Mouse (Mus musculus) urinary bladder, postnatal 25 days (tissue): Measurements from ENCODE around the gene Tex26.

ENCODE experiments used
- DNase-seq: peaks from one replicate; pipeline ENCODE4 v3.0.0; 2022; ENCODE audit warnings: low spot score

The Tex26 gene

DNA sequence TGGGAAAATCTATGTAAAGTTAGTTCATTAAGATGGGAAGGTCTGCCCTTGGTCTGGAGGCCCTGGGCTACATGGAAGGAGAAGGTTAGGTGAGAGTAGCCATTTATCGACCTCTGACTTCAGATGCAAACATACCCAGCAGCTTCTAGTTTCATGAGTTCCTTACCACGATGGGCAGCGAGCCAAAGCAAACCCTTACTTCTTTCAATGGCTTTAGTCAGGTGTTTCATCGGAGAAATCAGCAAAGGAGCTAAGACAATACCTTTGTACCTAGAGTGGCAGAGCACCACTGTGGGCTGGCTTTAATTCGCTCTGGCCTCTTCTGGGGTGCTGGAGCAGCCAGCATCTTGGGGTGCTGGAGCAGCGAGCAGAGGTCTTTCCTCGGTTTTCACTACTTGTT is 5.8 kb upstream of the Tex26 start:
- peak; percentile 63 for DNase-seq

DNA sequence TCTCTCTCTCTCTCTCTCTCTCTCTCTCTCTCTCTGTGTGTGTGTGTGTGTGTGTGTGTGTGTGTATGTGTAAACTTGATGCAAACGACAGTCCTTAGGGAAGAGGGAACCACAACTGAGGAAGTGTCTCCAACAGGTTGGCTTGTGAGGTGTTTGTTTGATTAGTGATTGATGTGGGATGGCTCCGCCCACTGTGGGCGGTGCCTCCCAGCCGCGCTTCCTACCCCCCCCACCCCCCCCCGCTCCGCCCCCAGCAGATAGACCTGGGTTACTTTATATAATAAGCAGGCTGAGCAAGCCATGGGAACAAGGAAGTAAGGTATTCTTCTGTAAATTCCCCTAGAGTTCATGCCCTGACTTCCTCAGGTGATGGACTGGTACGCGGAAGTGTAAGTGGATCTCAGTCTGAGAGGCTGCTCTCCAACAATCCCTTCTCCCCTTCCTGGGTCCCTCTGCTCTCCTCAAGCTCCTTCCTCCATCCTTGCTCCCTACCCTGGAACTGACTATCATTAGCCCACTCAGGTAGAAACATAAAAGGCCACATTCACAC is 5.2 kb upstream of the Tex26 start:
- no peak for DNase-seq

DNA sequence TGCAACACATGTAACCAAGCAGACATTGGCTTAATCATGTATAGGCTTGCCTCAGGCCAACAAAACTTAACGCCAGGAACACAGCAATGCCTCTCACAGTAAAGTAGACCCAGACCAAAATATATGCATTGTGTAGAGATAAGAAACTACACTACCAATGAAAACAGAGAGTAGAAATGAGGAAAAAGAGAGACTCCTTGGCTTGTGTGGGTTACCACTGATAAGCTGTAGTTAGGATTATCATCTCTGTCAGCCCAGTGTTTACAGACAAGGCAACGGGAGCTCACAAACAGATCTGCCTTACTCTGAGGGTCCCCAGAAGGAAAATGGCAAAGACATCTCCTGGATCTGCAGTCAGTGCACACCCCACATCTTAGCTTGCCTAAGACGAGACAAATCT is 2.9 kb upstream of the Tex26 start:
- no peak for DNase-seq

DNA sequence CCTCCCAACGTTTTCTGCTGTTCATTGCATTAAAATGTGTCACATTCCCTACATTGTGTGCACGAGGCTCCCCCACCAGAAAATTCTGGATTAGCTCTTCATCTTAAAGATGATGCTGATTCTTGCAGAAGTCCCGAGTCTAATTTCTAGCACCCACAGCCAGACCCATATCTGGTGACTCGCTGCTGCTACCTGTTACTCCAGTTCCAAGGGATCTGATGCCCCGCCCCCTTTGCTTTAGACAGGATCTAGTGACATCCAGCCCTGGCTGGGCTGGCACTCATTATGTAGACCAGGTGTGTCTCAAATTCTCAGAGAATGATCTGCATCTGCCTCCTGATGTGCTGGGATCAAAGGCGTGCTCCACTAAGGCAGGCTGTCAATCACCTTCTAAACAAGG is 2.3 kb upstream of the Tex26 start:
- no peak for DNase-seq

DNA sequence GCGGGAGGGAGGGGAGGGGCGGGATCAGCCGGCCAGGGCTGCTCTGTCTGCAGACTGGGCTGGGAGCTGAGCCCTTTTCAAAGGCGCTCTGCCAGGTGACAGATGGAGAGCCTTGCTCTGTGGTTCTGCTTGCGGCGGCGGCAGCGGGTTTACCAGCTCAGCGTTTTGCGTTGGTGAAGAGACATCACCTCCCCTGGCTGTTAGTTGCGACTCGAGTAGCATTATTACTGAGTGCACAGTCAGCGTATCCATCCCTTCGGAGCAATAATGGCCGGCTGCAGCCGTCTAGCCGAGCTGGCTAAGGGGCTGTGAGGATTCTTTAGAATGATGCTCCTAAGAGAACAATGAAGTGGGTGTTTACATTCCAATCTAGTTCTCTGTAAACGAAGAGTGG is 717 bp downstream of the Tex26 start:
- DNase-seq, result peak; percentile 32

DNA sequence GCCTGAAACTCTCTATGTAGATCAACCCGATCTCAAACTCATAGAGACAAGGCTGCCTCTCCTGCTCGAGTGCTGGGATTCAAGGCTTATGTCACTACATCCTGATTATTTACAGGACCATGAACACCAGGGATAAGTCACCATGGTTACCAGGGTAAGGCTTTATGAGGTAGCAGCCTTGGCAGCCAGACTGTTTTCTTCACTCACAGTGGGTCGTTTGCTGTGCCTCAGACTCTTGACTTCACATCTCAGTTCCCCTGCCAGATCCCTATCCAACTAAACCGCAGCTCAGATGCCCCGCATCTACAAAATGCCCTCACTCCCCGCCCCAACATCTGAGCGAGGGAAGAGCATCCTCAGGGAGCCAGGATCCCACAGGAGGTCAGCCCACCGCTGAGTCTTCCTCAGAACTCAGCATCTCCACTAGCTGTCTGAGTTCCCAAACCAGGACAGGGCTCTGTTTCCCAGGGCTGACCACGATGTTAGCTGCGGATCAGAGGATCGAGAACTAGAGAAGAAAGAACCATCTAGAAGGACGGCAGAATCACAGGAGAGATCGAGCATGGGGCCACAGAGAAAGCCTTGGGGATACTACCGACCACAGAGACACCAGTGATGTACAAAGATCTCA is 2.3 kb downstream of the Tex26 start:
- no peak for DNase-seq

DNA sequence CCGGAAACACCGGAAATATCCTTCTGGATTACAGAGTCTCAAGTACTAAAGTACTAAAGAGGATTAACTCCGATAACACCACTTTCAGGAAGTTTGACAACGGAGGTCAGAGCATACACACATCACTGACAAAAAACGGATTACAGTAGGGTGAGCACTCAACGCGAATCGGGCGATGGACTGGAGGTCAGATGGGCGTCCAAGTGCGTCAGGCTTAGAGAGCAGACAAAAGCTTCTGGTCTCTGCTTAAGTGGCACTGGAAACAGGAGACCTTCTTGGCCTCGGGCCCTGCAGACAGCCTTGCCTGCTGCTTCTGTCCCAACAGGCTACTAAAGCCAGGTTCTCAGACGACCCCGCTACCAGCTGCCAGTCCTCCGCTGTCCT is 2.8 kb downstream of the Tex26 start:
- DNase-seq, result no peak

DNA sequence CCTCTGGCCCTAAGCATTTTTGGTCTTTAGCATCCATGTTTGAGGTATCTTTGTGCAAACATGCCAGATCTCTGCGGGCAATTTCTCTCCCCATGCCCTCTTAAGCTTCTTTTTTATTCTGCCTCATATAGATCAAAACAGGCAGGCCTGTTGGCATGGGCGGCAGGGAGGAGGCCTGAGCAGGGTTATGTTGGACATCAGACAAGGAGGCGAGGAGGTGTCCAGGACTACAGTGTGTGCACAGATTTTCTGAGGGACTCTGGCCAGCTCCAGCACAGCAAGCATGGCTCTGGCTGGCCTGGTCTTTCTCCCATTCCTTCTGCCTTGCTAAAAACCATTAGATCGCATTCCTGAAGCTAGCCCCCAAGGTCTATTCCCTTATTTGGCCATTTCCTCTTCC is 5.0 kb downstream of the Tex26 start:
- DNase-seq, result no peak

DNA sequence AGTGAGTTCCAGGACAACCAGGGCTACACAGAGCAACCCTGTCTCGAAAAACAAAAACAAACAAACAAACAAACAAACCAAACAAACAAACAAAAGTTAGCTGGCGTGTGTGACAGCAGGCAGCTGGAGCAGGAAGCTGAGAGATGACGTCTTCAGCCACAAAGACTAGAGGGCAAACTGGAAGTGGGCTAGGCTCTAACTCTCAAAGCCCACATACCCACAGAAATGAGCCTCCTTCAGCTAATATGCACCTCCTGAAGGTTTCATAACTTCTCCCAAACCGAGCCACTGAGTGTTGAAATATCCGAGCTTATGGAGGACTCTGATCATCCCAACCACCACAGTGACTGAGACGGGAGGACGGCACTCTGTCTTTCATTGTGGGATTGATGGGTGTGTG is 7.0 kb downstream of the Tex26 start:
- no peak for DNase-seq

DNA sequence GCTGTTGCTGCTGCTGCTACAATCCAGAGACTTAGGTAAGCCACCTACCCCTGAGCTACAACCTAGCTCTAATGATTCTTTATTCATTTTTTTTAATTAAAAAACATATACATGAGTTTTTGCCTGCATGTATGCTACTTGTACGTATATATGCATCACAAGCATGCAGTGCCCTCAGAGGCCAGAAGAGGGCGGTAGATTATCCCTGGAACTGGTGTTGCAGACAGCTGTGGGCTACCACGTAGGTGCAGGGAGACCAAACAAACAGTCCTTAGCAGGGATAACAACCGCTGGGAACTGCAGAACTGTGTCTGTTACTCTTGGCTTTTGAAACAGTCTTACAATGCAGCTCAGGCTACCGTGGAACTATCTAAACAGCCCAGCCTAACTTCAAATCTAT is 8.3 kb downstream of the Tex26 start:
- no peak for DNase-seq

DNA sequence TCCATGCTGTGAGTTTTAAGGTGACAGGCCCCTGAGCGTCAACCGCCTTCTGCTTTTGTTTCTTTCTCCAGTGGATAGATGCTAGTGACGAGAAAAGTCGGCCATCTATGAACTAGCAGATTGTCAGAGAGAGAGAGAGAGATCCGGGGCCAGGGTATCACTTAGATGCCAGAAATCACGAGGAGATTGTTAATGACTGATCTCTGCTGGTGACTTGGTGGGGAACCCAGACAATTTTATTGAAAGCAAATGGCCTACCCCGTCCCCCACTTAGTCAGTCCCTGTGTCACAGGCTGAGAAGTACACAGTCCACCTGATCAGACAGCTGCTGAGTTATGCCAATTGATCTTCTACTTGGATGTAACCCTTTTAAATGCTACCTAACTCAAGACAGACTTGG is 9.9 kb downstream of the Tex26 start:
- DNase-seq, result no peak

DNA sequence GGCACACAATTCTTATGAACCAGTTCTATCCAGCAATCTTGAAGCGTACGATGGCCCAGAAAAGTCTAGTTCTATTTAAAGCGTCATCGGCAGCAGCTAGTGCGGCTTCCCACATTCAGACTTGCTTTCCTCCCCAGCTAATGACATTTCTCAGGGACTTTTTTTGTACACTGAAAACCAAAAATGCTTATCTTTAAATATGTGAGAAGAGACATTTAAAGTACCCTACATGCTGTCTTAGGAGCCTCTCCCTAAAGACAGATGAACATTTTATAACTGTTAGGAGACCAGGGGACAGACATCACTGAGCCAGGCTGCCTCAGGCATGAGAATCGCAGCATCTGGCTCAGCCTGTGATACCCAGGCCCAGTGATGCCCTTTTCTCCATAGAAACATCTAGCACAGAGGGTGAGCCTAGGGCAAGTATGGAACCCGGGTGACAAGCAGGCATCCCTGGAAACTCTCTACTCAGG is 11.8 kb downstream of the Tex26 start:
- DNase-seq, result no peak

DNA sequence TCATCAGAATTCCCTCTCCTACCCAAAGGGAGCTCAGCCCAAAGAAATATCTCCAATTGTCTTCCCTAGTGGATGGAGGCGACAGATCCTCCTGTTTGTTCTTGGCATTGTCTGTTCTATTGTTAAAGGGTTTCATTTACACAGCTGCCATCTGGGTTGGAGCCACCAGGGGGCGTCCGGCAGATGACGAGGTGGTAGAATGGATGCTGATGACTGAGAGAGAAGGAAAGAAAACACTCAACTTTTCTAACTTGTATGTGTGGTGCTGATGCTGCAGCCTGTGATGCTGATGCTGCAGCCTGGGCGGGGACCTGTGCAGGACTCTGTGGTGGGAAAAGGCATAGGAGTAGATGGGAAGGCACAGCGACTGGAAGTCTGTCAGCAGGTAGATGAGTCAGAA is 14.8 kb downstream of the Tex26 start:
- DNase-seq, result peak; percentile 72

DNA sequence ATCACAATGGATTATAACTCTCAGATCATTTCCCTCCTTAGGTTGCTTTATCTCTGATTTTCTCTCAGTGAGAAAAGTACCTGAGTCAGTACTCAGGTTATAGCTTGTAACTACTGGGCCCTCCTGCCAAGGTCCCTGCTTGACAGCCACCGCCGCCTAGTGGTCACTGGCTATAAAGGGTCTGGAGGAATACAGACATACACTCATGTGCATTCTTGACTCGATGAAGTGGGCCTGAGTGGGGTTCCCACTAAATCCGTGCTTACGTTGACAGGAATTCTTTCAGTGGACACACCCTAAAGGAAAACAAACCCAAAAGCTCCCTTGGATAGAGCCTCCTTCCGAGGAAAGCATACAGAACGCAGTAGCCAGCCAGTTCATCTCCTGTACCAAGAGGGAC is 17.1 kb downstream of the Tex26 start:
- no peak for DNase-seq

DNA sequence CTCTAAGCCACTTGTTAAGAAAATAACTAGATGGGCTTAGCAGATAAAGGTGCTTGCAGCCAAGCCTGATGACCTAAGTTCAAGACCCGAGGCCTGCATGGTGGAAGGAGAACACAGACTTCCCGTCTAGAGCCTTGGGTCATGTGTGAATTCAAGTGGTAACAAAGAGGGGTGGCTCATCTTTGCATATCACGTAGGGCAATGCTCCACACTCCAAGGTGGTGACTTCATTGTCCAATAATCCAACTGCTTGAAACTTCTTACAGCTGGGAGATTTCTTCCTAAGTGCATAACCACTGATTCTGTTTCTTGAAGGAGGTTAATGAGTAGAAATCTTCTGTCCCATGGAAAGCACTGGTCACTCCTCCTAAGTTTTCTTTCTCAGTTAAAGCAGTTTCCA is 22.6 kb downstream of the Tex26 start:
- no peak for DNase-seq

DNA sequence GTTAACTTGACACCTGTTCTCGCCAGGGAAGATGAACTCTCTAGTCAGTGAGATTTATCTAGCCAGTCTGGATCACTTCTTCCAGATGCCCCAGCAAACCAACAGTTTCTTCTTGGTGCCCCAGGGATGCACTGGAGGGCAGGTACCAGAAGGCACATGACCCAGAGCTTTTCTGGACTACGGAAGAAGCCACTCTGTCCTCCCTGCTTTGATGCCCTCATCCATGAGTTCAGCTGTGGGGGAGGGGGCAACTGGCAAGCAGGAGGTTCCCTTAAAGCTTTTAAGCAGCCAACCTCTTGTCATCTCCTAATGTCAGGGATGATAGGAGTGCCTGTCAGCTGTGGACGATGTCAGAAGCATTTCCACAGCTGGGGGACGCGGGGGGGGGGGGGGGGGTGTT is 25.8 kb downstream of the Tex26 start:
- no peak for DNase-seq

DNA sequence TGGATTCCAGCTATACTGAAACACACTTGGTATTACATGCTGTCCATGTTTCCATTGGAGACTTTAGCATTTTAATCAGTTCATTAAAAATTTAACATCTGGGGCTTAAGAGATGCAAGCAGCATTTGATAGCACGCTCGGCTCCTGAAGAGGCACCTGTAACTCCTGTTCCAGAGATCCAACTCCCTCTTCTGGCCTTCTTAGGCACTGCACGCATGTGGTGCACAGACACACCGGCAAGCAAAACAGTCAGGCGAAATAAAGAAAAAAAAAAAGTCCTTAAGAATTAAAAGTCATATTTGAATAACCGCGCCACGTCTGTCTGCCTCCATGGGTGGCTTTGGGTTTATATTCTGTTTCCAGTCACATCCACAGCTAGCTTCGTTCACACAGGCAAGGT is 34.7 kb downstream of the Tex26 start:
- no peak for DNase-seq

DNA sequence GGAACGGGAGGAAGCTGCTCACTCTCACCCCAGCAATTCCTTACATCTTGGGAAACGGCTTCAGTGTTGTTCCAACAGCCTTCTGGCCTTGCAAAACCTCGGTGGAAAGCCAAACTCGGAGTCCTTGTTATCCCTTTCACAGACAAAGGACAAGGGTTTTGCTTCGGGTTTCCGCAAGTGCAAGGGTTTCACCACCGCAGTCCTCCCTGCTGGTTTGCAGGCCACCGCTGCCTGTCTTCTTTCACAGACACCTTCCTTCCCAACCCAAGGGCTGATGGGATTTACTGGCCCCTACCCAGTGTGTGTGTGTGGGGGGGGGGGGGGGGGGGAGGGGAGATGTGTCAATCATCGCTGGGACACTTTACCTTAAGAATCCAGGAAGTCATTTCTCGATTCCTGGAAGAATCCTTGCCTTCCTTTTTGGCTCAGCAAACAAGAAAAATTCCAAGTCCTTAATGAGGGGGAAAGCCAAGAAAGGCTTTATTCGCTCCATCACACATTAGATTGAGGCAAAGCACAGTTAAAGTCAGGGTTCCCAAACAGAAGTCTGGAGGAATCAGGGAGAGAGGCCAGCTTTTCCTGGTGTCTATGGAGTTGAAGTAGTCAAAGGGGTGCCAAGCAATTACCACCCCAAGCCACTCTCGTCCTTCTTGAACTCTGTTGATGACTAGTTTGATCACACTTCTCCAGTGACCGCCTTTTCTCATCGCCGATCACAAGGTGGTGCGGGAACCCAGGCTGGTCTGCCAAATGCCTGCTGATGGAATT is 35.4 kb downstream of the Tex26 start:
- DNase-seq, result no peak

DNA sequence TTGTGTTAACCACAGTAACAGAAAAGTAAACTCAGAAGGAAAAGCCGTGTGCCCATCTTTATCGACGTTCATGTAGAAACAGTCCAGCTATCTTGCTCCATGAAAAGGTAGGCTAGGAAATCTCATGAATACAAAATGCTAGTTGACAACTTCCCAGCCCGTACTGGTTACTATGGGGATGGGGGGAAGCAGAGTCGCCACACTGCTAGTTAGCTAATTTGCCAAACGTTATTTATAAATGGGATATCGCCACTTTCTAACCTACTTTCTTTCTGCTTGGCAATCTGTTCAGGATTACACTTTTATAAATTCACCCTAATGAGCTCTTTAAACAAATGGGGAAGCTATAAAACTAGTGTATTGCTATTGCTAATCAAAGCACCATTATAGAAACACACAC is 42.5 kb downstream of the Tex26 start:
- no peak for DNase-seq

DNA sequence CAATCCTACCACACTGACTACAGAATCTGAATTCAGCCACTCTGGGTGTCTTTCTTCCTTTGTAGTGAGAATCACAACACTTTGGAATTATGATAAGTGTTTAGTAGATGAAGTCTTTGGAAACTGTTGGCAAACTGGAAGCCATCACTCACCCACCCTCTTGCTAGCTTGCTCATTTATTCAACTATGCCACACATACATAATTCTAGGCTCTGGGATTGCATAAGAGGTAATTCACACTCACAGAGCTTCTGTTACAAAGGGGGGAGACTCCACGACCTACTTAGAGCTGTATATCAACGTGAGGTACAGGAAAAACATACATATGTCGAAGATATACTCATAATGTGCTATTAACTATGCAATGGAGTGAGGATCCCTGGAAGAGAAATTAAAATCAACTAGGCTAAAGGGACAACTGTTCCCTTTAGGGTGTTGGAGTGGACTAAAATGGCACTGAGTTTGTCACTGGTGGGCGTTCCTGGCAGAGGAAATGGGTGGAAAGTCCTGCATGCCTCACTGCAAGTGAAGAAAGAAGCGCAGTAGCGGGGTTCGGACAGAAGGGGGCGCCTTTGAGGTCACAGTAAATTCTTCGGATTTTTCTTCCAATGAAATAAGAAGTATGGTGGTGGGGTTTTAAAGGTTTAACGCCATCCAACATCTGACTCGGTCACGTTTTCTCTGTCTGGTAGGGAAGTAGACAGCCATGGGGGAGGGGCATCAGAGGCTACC is 44.0 kb downstream of the Tex26 start:
- no peak for DNase-seq

DNA sequence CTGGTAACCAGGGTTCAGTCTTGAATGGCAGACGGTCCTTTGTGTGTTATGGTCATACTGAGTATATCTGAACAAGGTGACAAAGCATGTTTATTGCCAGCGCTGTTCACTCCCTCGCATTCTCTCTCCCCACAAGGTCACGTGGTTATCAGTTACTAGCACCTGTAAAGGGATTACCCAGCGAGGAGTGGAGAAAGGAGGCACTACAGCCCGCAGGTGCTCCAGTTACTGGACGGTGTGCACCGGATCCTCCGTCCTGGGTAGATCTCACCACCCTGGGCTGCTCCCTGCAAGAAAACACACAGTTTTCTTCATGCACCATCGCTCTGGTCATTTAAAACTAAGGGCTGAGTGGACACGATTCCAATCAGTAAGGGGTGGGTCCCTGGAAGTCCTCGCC is 44.8 kb downstream of the Tex26 start:
- no peak for DNase-seq

DNA sequence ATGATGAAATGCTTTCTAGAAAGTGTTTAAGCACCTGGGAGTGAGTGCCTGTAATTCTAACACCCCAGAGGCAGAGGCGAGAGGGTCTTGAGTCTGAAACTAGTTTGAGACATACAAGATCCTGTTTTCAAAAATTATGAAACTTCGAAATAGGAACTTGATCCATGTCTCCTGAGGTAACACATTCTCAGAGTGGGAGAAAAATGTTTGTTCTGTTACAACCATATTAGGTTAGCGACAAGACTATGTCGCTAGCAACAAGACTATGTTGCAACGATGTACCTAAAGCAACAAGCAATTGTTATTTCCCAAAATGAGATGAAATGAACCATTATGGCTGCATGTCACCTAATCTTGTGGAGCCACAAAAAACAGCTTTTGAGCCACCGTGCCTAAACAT is 46.0 kb downstream of the Tex26 start:
- no peak for DNase-seq

DNA sequence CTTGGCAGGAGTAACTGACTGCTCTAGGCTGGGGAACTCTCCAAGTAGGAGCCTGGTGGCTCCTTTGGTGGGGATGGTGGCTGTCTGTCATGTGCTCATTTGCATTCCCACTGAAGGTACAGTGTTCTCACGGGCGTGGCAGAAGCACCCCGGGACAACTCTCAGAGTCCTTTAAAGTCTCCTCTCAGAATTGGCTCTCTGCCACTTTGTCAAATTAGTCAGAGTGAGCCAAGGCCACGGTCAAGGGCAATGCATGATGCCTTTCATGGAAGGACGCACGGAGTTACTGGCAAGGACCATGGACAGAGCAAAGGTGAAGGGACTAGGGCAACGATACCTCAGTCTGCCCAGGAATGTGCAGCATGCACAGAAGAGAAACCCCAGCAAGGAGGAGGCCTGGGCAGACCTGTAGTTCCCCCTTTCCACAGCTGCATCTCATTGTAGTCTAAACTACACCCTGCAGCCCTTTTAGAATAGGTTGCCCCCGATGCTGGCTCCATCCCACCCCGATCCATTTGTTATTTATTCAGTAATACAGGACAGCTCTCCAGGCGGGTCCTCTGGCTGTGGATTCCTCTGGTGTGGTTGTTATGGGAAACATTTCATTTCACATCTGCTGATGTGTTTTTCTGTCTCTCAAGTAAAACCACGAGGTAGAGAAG is 49.0 kb downstream of the Tex26 start:
- no peak for DNase-seq
